Mouse (Mus musculus): ENCODE measurements around the gene Tmod4. TPM values are rescaled to one million over a fixed set of nuclear protein-coding genes. Genes with fewer than 3 reads are reported as not detected.
A peak's percentile ranks its signal among the peaks of the same experiment; 100 is the strongest.

The Tmod4 gene
- total and polyA plus RNA-seq, 3 experiments, result 3.1 to 5.4 TPM; not detected in 1

- TF ChIP-seq TAL1 (IDR thresholded peaks at IDR 0.05; ENCODE audit: low read length) (no peak), USF1 (IDR thresholded peaks at IDR 0.05; ENCODE audit: low read depth, low read length) (no peak), UBTF (IDR thresholded peaks at IDR 0.05; ENCODE audit: borderline replicate concordance, insufficient read depth, low read depth, low read length) (no peak), TBP (IDR thresholded peaks at IDR 0.05; ENCODE audit: low read depth, low read length) (peak; percentile 57), JUND (IDR thresholded peaks at IDR 0.05; ENCODE audit: low read depth, low read length) (no peak), TCF12 (IDR thresholded peaks at IDR 0.05; ENCODE audit: low read depth, low read length) (0 out of 2 replicates have a peak, but pooled peaks have one; percentile 16), RAD21 (IDR thresholded peaks at IDR 0.05; ENCODE audit: low read depth, low read length) (no peak), ELF1 (IDR thresholded peaks at IDR 0.05; ENCODE audit: low read depth, low read length) (no peak), RCOR1 (IDR thresholded peaks at IDR 0.05; ENCODE audit: low read depth, low read length) (no peak), USF2 (IDR thresholded peaks at IDR 0.05; ENCODE audit: borderline replicate concordance in 1 of 2, insufficient read depth in 1 of 2, low read depth in 1 of 2, low read length in 2 of 2) (no peak), ZNF384 (IDR thresholded peaks at IDR 0.05; ENCODE audit: low read depth, low read length) (no peak), POLR2AphosphoS2 (IDR thresholded peaks at IDR 0.05; ENCODE audit: low read length) (no peak; the same call in 1 of the 2 replicates), ZMIZ1 (IDR thresholded peaks at IDR 0.05; ENCODE audit: low read depth, low read length) (no peak), NELFE (IDR thresholded peaks at IDR 0.05; ENCODE audit: low read depth, low read length) (peak; percentile 58; the same call in 1 of the 2 replicates), KAT2A (conservative IDR thresholded peaks at IDR 0.05; ENCODE audit: low read depth, low read length) (no peak)
Measured at GRCm38 (mm10) chr3:95141952-95142616, 17.8 kb downstream of the Tmod4 start, which contains the start of gene Tnfaip8l2 (continued).

DNA sequence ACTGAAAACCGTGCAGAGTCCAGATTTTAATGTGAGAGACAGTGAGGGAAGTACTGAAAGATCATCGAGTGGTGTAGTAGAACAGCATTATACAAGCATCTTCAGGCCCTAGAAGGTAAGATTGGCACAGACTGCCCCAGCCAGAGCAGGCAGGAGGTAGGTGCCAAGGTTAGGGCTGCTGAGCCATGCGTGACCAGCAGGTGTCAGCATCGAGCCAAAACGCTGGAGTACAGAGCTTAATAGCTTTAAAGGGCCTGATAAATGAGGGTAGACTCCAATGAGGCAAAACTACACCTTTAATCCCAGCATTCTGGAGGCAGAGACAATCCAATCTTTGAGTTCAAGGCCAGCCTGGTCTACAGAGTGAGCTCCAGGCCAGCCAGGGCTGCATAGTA, 18.3 kb downstream of the Tmod4 start:
- H3K4me3 ChIP-seq (ENCODE audit: control insufficient read depth in 1 of 2, insufficient read depth in 1 of 2, low read depth in 2 of 2, low read length in 2 of 2), result peak overlapping the region; percentile 32 to 43
- TF ChIP-seq RAD21 (IDR thresholded peaks at IDR 0.05; ENCODE audit: low read depth, low read length) (peak; percentile 96), TBP (IDR thresholded peaks at IDR 0.05; ENCODE audit: low read depth, low read length) (peak; percentile 22; the same call in 1 of the 2 replicates), GABPA (IDR thresholded peaks at IDR 0.05; ENCODE audit: low read depth, low read length) (no peak), ZC3H11A (IDR thresholded peaks at IDR 0.05; ENCODE audit: low read depth, low read length) (peak; percentile 90), MYC (IDR thresholded peaks at IDR 0.05; ENCODE audit: low read depth, low read length) (peak; percentile 56; the same call in 1 of the 2 replicates), TCF12 (IDR thresholded peaks at IDR 0.05; ENCODE audit: low read depth, low read length) (no peak), CTCF (IDR thresholded peaks at IDR 0.05 in 2 of 3, conservative IDR thresholded peaks at IDR 0.05 in 1 of 3; ENCODE audit: control insufficient read depth in 1 of 3, insufficient read depth in 1 of 3, low read depth in 2 of 3, low read length in 3 of 3, poor library complexity in 1 of 3, severe bottlenecking in 1 of 3) (peak in 2 of 3 experiments; percentile 99 to 100; a peak in 4 of 6 replicates), SIN3A (IDR thresholded peaks at IDR 0.05; ENCODE audit: low read length) (peak; percentile 48; the same call in 1 of the 2 replicates), SMC3 (IDR thresholded peaks at IDR 0.05; ENCODE audit: low read depth, low read length) (peak; percentile 98), KAT2A (conservative IDR thresholded peaks at IDR 0.05; ENCODE audit: low read depth, low read length) (no peak)
- H3K9ac ChIP-seq (ENCODE audit: control insufficient read depth, low read depth, low read length, poor library complexity, severe bottlenecking), result peak overlapping the region; percentile 5
- DNase-seq (ENCODE audit: low read depth, low spot score), result peak; percentile 95
- H3K4me1 ChIP-seq (ENCODE audit: control insufficient read depth in 1 of 2, insufficient read depth in 2 of 2, low read length in 2 of 2), result peaks cover 8 to 14% of the 10 kb centered on the region in 2 experiments
- H3K27ac ChIP-seq (ENCODE audit: control insufficient read depth, low read depth, low read length), result no peak overlapping the region
- no peaks in the 10 kb centered on the region; a peak in 2 of 4 replicates for H3K27me3 ChIP-seq (ENCODE audit: control insufficient read depth in 1 of 2, insufficient read depth in 2 of 2, low read length in 2 of 2)
- no peaks in the 10 kb centered on the region for H3K9me3 ChIP-seq (replicated peaks; ENCODE audit: insufficient read depth, low read length)
- no peaks in the 10 kb centered on the region for H3K79me2 ChIP-seq (ENCODE audit: control insufficient read depth, insufficient read depth, low read length, poor library complexity)
- H3K36me3 ChIP-seq (ENCODE audit: control insufficient read depth in 1 of 2, insufficient read depth in 2 of 2, low read length in 2 of 2), result peaks cover 0 to 14% of the 10 kb centered on the region in 2 experiments; a peak in 3 of 4 replicates

All from MEL (cell line).